Mouse (Mus musculus) layer of hippocampus, adult 9-11 months (tissue): Measurements from ENCODE around the gene Dtd1.
"Not testable (repeated sequence)": the region's sequence is repeated elsewhere in the genome, so short reads cannot be mapped to it uniquely, and the experiment has no call there.

Experiments
- DNase-seq: peaks from one replicate; pipeline ENCODE4 v3.0.0; 2022

Dtd1 gene

DNA sequence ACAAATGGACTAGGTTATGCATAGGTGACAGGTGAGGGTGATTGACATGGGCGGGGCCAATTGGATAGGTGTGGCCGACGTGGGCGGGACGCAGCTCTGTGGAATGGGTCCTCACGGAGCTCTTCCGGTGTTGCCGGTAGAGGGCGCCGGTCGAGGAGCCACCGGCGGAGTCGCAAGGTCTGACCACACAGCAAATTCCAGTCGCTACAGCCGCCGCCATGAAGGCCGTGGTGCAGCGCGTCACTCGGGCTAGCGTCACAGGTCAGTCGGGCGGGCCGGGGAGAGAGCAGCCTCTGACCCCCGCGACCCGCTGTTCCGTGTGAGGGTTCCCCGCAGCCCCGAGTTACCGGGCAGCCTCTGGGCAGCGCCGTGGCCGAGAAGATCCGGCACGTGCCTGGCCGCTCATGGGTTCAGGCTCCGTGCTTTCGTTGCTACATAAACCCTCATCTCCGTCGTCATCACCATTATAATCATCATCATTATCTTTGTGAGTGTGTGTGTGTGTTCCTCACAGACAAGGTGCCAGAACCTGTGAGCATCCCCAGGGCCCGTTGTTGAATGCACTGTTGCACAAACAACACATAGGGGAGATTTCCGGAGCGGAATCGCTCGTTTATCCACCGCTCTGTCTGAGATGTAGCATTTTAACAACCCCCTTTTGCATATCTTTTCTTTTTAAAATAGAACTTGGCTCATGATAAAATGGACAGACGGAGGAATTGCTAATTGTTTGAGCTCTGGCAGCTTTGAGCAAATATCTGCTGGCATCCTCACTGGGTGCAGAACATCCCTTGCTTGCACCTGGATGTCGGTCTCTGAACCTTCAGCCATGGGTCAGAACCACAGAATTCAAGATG, at the start of gene Dtd1:
Dtd1 (plus strand) TSS at position 67 of the 857 bp plus-strand sequence.
- peak; percentile 91 for DNase-seq

DNA sequence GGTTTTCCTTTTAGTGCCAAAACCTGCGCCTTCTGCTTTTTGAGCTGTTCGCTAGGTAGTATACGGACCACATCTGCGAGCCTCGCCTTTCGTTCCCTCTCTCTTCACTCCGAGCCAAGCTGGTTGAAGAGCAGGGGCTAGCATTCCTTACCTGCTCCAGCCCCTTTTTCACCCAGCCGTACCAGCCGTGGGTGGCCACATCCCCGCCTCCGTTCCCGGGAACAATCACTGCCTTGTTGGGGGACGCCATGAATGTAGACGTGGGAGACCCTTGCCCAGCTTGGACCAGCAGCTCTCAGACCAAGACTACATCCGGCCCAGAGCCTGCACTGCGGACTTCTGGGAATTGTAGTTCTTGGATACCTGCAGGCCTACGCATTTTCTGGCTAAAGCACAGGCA, 49.2 kb upstream of the Dtd1 start, which contains the start of gene Rbbp9:
Rbbp9 (minus strand) TSS at position 341 of the 400 bp plus-strand sequence.
- peak; percentile 75 for DNase-seq

DNA sequence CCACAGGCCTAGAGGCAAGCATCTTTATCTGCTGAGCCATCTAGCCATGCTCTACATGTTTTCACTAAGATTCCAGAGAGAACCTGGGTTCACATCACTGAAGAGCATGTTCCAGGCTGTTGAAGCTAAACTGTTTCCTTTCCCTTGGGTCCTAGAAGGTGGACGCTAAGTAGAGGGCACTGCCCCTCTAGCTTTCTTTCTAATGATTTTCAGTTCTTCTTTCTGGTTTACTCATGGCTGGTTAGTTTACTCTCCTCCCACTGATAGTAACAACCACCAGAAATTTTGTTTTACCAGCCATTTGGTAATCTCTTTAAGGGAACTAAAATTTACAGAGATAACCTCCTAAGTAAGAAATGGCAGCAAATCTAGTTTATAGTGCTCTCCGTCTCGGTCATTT, 45.8 kb upstream of the Dtd1 start:
- no peak for DNase-seq

DNA sequence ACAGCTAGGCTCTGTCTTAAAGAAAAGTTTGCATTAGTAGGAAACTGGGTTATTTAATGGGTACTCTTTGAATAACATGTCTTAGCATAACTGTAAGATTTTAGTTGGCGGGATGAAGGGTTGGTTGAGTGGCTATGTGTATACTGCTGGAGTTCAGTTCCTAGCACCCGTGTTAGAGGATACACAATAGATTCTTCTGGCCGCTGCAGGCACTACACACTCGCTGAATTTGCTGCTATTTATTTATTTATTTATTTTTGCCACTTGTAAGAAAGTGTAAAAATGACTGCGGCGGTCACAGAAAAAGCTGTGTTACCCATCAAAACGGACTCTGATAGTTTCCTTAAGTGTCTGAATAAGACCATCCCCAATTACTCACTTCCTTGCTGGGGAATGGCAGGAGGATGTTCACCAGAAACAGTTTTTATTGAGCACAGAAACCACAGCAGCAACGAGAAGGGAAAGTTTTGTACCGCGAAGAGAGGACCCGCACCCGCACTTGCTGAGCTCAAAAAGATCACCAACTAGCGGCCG, 44.3 kb upstream of the Dtd1 start:
- no peak for DNase-seq

DNA sequence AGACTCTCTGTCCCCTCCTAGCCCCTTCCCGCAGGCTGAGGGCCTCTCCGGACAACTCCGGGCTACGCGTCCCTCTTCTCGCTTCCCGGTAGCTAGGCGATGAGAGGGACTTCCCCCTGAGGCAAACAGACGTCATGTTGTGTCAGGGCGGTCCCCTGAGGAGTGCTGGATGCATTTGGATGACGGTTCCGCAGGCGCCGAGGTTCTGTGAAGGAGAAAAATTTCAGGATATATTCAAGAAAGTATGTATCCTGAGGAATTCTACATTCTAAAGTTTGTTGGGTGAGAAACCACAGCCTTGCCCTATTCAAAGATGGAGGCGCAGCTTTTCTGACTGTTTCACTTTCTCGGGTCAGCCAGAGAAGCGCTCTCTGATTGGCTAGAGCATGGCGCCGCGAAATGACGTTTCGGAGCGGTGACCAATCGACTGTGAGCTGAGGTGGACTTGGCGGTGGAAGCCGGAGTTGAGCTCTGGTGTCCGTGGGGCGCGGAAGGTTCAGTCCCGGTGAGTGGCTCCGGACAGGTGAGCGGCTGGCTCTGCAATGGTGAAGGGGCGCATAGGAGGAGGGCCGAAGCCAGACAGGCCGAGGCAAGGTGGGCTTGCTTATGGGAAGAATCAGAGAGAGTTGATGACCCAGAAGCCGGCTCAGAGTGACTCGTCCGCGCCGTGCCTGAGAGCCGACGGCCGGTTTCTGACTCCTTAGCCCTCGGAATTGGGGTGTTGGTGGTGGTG, 43.7 kb upstream of the Dtd1 start, which contains the start of gene Sec23b:
Sec23b (plus strand) TSS at position 410 of the 733 bp plus-strand sequence.
- peak; percentile 97 for DNase-seq

DNA sequence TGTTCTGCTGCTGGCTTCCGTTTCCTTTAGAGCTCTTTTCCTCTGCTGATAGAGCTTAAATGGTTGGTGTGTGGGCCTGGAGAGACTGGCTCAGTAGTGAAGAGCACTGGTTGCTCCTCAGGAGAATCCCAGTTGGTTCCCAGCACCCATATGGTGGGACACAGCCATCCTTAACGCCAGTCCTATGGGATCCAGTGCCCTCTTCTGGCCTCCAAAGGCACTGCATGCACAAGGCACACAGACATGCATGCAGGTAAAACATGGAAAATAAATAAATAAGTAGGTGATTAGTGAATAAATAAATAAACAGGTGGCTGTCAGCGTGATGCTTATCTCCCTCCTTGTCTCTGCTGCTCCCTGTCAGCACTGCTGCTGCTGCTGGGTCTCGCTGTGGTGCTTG, 11.0 kb upstream of the Dtd1 start:
- DNase-seq, result no peak

DNA sequence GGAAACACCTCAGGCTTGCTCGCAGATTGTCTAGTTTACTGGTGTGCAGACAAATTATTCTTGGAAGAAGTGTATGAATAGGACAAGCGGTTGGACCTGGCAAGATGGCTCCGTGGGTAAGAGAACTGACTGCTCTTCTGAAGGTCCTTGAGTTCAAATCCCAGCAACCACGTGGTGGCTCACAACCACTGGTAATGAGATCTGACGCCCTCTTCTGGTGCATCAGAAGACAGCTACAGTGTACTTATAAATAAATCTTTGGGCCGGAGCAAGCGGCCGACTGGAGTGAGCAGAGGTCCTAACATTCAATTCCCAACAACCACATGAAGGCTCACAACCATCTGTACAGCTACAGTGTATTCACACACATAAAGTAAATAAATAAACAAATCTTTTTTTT, 6.7 kb upstream of the Dtd1 start:
- not testable (repeated sequence) for DNase-seq

DNA sequence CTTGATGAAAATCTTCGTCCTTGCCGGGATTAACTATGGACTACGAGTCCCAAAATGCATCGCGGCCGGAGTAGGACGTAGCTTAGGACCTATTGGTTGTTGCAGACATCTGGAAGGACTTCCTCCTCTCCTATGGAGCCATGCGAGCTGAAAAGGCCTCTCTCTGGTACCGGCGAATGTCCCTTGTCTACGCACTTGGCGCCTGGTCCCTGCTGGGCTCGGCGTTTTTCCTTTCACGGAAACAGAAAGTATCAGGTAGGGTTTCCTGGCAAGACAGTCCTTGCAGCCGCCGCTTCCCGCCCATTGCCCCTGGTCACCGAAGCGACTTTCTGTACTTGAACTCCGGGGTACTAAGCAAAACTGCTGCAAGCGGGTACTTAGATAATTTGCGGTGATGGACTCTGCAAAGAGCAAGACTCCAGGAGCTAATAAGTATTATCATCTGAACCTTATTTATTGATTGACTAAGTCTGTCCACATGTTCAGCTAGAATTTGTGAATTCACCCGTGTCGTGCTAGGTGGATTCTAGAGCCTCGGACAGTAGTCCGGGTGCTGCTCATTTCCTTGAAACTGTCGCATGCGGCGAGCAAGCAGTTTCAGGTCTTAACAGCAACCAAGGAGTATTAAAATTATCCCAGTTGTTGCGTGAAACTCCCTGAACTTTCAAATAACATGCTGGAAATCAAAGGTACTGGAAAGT, 5.6 kb upstream of the Dtd1 start, which contains the start of gene Smim26:
Smim26 (plus strand) TSS at position 104 of the 701 bp plus-strand sequence.
- peak; percentile 84 for DNase-seq

DNA sequence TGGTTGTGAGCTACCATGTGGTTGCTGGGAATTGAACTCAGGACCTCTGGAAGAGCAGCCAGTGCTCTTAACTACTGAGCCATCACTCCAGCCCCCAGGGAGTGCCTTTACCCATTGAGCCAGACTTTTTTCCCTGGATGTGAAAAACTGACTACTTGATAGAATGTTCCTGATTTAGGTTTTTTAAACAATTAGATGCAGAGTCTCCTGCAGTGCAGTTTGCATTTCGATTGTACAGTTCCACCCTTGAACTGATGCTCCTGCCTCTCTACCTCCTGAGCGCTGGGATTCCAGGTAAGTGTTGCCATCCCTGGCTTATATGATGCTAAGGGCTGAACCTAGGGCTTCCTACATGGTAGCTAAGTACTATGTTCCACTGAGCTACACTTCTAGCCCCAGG, 1.7 kb upstream of the Dtd1 start:
- DNase-seq, result no peak

DNA sequence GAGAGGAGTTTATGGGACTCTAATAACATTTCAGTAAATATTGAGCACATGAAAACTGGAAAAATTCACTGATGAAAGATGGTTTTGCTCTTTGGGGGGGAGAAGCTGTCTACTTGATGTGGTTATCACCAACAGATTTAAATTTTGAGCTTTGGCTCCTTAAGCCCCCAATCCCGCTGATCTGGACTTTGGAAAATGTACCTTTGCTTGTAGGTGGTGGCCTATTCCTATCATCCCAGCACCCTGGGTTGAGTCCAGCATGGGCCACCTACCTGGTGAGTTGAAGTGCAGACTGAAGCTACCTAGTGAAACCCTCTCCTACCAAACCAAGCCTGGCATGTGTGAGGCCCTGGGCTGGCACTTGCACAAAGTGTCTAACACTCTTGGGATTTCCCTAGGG, 1.9 kb downstream of the Dtd1 start:
- no peak for DNase-seq

DNA sequence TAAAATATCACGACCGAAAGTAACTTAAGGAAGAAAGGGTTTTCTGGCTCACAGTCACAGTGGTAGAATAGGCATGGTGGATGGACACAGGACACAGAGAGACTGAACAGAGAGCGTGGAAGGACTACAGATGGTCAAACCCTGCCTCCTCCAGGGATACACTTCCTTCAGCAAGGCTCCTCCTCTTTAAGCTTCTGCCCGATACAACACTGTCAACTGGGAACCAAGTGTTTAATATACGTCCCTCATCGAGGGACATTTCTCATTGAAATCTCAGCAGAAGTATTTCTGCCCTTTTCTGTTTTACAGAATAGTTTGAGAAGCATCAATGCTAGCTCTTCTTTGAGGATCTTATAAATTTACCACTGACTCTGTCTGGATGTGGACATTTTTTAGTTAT, 14.3 kb downstream of the Dtd1 start:
- no peak for DNase-seq

DNA sequence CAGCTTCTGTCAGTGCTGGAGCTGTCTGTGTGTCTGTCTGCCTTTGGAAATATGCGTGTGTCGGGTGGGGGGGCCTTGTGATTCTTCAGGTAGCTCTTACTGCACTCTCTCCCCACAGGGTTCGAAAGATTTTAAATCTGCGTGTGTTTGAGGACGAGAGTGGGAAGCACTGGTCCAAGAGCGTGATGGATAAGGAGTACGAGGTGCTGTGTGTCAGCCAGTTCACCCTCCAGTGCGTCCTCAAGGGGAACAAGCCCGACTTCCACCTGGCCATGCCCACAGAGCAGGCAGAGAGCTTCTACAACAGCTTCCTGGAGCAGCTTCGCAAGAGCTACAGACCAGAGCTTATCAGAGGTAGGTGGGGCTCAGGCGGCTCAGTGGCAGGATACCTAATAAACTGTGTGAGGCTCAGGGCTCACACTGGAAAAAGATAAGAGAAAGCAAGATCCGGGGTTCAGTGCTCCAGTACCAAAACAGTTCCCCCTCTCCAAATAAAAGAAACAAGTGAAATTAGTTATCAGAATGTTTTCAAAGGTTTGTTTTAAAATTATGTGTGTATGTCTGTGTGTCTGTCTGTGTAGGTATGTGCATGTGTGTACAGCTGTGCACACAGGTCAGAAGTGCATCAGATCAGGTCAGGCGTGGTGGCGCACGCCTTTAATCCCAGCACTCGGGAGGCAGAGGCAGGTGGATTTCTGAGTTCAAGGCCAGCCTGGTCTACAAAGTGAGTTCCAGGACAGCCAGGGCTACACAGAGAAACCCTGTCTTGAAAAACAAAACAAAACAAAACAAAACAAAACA, 17.6 kb downstream of the Dtd1 start:
- DNase-seq, result no peak

DNA sequence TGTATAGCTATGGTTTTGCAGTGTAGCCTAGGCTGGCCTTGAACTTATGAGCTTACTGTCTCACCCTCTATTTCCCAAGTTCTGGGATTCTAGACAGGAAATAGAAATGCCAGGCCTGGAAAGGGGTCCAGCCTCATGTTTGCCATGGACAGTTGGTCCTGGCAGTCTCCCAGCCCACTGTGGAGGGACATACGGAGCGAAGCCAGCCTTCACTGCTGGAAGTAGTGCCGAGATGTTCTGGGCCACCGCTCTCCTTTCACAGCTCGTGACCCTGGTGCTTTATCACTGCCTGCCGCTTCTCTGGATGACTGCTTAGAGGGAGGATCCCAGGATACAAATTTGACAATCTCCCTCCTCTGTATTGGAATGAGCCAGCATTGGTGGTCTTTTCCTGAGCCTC, 21.8 kb downstream of the Dtd1 start:
- no peak for DNase-seq

DNA sequence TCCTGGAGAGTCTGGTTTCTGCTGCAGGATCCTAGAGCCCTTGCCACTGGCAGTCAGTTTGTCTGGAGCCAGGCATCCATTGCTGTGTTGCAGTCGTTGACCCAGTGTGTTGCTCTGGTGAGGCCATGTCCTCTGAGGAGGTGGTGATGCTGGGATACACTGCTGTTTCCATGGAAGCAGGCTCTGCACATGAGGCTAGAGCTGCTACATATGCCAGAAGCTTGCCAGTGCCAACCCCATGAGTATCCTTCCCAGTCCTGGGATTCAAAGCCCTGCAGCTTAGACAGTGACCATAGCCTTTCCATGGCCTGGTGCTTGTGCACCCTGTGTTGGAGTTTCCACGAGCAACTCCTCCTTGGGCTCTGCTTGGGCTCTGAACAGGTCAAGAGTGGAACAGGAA, 33.9 kb downstream of the Dtd1 start:
- no peak for DNase-seq

DNA sequence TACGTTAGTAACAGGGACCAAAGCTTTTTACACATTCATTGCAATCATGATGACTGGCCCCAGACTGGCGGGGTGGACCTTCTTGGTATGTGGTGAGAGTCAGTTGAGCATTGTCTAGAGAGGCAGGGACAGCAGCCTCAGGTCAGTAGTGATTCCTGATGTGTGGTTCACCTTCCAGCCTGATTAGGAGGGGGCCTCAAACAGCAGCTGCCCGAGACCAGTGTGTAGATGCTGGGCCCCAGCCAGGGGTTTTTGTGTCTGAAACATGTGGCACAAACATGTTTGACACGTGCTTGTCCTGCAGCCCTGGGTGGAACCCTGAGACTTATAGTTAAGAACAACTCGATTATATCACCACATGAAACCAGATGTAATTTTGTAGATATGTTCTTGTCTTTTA, 34.5 kb downstream of the Dtd1 start:
- DNase-seq, result no peak

DNA sequence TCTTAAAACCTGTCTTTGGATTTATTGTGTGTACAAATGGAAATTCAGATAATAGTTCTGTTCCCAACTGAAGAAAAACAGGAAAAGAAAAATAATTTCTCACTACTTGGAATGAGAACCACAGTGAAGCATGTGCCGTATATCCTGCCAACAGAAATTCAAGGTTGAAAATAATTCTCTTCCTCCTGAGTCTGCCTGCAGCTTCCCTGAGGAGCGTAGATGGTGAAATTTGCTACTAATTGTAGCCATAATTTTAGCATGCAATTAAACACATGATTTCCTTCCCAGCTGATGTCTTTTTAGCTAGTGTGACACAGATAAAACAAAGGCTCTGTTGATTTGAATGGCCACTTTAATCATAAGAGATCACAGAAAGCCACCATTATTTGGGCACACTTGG, 35.0 kb downstream of the Dtd1 start:
- no peak for DNase-seq

DNA sequence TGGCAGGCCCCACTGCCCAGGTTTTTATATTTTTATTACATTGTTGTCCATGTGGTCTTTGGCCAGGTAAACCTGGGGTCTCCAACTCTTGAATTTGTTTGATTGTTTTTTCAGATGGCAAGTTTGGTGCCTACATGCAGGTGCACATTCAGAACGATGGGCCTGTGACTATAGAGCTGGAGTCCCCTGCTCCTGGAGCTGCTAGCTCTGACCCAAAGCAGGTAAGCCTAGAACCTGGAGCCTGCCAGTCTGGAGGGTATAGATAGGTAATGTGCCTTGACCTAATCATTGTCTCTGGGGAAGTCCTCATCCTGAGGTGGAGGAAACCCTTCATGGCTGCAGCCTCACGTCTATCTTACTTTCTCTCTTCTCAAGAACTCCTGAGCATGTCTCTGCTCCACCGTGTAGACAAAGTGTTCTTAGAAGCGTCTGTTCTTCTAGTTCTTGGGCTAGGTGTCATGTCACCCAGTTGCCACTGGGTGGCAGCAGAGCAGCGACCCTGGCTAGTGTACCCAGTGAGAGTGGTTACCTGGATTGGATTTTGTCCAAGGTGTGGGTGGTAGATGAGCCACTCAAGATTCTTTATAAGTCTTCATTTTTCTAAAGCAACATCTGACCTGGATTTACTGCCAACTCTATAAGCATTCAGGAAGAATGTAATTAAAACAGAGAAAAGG, 36.1 kb downstream of the Dtd1 start:
- peak; percentile 59 for DNase-seq

DNA sequence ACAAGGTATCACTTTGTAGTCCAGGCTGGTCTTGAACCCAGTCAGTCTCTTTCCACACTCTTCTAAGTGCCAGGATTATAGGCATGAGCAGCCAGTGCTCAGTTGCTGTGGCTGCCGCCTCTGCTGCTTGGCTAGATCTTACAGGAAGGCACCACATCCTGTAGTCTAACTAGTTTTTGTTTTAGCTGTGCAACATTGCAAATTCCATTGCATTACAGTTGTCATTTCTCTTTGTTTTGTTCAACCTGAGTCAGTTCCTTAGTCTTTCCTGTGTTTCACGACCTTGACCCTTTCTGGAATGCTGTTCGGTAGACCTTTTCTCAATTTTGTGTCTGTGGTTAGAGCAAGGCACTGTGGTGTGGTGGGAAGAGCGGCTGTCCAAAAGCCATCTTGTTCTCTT, 37.5 kb downstream of the Dtd1 start:
- no peak for DNase-seq

DNA sequence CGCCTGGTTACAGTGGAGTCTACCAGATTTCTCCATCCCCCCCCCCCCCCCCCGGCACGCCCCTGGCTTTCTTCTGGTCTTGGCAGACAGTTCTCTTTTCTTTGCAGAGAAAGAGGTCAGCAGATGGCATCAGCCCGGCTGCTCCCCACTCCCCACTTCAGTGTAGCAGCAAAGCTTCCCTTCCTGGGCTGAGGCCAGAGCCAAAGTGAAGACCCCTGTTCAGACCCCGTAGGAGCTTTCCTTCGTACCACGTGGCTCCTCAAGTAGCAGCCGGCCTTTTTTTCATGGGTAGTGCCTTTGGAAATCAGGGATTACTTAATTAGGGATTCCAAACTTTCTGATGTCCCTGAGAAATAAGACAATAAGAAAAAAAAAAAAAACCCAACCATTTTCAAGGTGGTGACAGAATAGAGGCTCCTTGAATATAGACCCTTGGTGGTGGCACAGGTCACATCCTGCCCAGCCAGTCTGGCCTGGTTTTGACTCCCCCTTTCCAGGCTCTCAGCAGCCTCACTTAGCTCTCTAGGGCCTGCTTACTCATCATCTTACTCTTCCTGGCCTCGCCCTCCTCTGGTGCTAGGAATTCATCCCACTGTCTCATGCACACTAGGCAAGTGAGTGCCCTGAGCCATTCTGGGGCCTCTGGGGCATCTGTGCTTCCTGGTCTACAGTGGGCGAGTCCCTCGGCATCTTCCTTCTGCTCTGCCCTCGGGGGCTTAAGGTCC, 38.1 kb downstream of the Dtd1 start:
- no peak for DNase-seq

DNA sequence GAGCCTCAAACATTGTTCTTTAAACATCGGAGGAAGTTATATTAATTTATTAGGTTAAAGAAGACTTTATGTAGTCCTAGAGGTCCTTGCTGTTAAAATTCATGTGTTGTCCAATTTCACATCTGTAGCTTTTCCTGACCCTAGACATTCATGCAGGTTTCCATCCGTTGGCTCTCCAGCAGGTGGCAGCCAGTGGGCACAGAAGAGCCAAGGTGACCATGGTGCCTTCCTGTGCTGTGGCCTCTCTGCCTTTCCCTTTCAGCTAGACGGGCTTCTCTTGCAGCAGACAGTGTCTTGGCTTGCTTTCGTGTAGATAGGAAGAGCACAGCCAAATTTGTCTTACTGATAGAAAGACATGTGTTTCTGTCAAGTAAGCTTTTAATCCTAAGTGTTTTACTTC, 39.0 kb downstream of the Dtd1 start:
- no peak for DNase-seq

DNA sequence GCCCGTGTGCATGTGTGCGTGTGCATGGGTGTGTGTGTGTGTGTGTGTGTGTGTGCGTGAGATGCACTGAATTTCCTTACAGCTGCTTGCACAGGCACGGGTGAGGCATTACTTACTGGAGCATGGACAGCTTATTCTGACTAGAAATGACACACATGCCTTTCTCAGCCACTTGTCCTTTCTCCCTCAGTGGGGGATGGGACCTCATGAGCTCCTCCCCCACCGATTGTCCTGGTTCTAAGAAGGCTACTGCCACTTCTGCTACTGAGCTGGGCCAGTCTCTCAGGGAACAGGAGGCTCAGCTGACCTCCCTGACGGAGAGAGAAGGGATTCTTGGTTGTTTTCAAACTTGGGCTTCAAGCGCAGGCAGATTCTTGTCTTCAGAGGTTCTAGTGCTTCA, 40.4 kb downstream of the Dtd1 start:
- DNase-seq, result no peak
